10 mouse cellular contexts compared by ENCODE assay signal in the genomic region with DNA sequence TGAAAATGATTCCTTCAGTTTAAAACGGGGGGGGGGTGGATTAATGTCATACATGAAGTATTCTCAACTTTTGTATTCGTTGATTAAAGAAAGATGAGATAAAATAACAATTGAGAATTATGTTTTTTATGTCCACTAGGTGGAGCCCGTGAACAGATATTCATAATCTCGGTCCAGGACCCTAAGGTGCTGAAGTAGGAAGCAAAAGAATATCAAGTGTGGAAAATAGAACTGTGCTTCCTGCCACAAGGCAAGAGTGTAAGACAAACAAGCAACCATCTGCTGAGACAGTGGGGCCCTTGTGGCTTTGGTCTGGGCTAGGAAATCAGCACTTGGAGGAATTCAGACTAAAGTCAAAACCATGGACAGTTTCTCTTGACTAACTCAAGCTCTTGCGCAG. TPM values are rescaled to one million over a fixed set of nuclear protein-coding genes. Genes with fewer than 3 reads are reported as not detected.
DNase-seq lines count a peak whose midpoint lies in the region; ATAC-seq and TF ChIP-seq lines count a peak whose summit lies in the region.
"Had no signal": no experiment of that assay in that cellular context is flagged by ENCODE, and none has a peak within 500 bp of the region (broad histone marks: within the 10 kb centered on the region; RNA-seq: fewer than 3 reads in every experiment).

No protein-coding gene starts in this region.

- peak; percentile 61 for TF ChIP-seq CTCF in lung, embryonic 14.5 days (IDR thresholded peaks at IDR 0.05; ENCODE audit: low read depth)

- no peak for ATAC-seq in lung, embryonic 14.5 days (ENCODE audit: insufficient read depth)

- H3K27ac ChIP-seq in lung, embryonic 14.5 days (ENCODE audit: low read depth) = no peak overlapping the region
- H3K27ac ChIP-seq: limb, embryonic 12.5 days had no signal

- DNase-seq in gastrocnemius, adult 18-20 months (ENCODE audit: low spot score) = peak; percentile 10
- DNase-seq in gastrocnemius, postnatal 10 days = no peak
- DNase-seq in lung, embryonic 14.5 days = peak; percentile 81
- DNase-seq in lung, postnatal 4 days = no peak
- peak; percentile 55 for DNase-seq in adipocyte (ENCODE audit: low spot score)
- DNase-seq in lung, postnatal 36 days = peak; percentile 49
- DNase-seq in kidney, adult 18-20 months = no peak
- DNase-seq in adrenal gland, adult 8-10 months = no peak

- H3K27me3 ChIP-seq in lung, embryonic 14.5 days (ENCODE audit: insufficient read depth, low read length) = no peaks in the 10 kb centered on the region
- H3K27me3 ChIP-seq: limb, embryonic 12.5 days had no signal

- H3K36me3 ChIP-seq in lung, embryonic 14.5 days (ENCODE audit: insufficient read depth) = no peaks in the 10 kb centered on the region
- H3K36me3 ChIP-seq: limb, embryonic 12.5 days had no signal

- no peak overlapping the region for H3K4me3 ChIP-seq in lung, embryonic 14.5 days (ENCODE audit: low read depth, low read length)
- H3K4me3 ChIP-seq: limb, embryonic 12.5 days had no signal

- no peaks in the 10 kb centered on the region for H3K9me3 ChIP-seq in lung, embryonic 14.5 days (ENCODE audit: low read depth, low read length)
- H3K9me3 ChIP-seq: limb, embryonic 12.5 days had no signal

- H3K9ac ChIP-seq in lung, embryonic 14.5 days = no peak overlapping the region
- H3K9ac ChIP-seq: limb, embryonic 12.5 days had no signal

- H3K4me1 ChIP-seq in lung, embryonic 14.5 days (ENCODE audit: insufficient read depth) = no peaks in the 10 kb centered on the region
- H3K4me1 ChIP-seq: limb, embryonic 12.5 days had no signal

- no peak overlapping the region for H3K4me2 ChIP-seq in lung, embryonic 14.5 days
- H3K4me2 ChIP-seq: limb, embryonic 12.5 days had no signal

- WGBS in lung, embryonic 14.5 days = 29% methylated on average over 5 of the region's 5 CpGs

RNA-seq across cellular contexts. Expression of gene Kap, which starts 50.9 kb away (rescaled TPM):
- total RNA-seq in gastrocnemius, adult 18-20 months (2021) = 1 to 10 TPM in 1 of 2 experiments, not detected in 1; 6.3 TPM
- total RNA-seq in gastrocnemius, postnatal 10 days (2021) = not detected
- not detected in 2 replicates for polyA plus RNA-seq in lung, embryonic 14.5 days (2014; fragmentation: Nextera tagmentation; extraction: Ambion mirVana)
- total RNA-seq in adrenal gland, adult 8-10 months (2022) = under 1 TPM in 1 of 4 experiments, not detected in 3; 0.97 TPM
- polyA plus RNA-seq: limb, embryonic 12.5 days; stomach, embryonic 14.5 days had no signal

Comparison
In these comparisons a context has a peak if more than half of its experiments do, and no peak if none do; other contexts are left out.
1. DNase-seq: peak in gastrocnemius, adult 18-20 months (single experiment), lung, embryonic 14.5 days (single experiment), adipocyte (single experiment) and lung, postnatal 36 days (single experiment); none in gastrocnemius, postnatal 10 days (single experiment), lung, postnatal 4 days (0 of 2), kidney, adult 18-20 months (single experiment) and adrenal gland, adult 8-10 months (single experiment).